Comparison of ENCODE assay signal across 27 mouse cellular contexts in the genomic region with DNA sequence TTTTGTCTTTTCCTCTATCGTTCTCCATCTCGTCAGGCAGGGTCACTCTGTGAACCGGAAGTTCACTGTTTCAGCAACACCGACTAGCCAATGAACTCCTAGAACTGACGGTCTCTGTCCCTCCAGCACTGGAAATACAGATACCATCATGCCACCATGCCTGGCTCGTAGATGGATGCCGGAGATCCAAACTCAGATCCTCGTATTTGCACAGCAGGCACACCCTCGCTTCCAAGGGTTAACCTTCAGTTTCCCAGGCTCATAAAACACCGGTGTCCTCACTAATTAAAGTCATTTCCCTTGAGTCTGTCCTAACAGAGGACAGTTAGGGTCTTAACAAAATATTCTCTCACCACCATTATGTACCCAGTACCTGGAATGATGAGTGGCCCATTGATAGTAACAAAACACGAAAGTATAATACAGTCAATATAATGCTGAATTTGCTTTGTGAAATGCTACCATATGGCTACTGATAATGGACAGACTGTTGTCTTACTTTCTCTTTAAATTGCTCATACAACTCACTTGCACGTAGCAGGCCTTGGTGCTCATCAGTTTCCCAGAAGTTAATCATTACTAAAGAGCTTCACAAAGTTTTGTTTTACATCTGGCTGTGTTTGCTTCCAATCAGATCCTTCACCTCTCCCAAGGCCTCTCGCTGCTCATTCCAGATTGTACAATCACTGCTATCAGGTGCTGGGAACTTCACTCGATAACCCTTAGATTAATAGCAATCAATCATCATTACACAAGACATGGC. TPM values are rescaled to one million over a fixed set of nuclear protein-coding genes. Genes with fewer than 3 reads are reported as not detected.
DNase-seq lines count a peak whose midpoint lies in the region; ATAC-seq and TF ChIP-seq lines count a peak whose summit lies in the region.
"Had no signal": no experiment of that assay in that cellular context is flagged by ENCODE, and none has a peak within 500 bp of the region (broad histone marks: within the 10 kb centered on the region; RNA-seq: fewer than 3 reads in every experiment).

No protein-coding gene starts in this region.

- no peaks in the 10 kb centered on the region for H3K27me3 ChIP-seq in liver, adult 2 months (ENCODE audit: control insufficient read depth, insufficient read depth, low read length)
- no peaks in the 10 kb centered on the region for H3K27me3 ChIP-seq in testis, adult 2 months (ENCODE audit: control insufficient read depth, insufficient read depth, low read length)
- H3K27me3 ChIP-seq in liver, postnatal 0 days (ENCODE audit: insufficient read depth, low read length), result no peaks in the 10 kb centered on the region
- no peaks in the 10 kb centered on the region for H3K27me3 ChIP-seq in heart, adult 2 months (ENCODE audit: control insufficient read depth, insufficient read depth, low read length)
- H3K27me3 ChIP-seq: embryonic facial prominence, embryonic 15.5 days; forebrain, embryonic 15.5 days; heart, embryonic 15.5 days had no signal

- TF ChIP-seq POLR2A in liver, adult 2 months (IDR thresholded peaks at IDR 0.05; ENCODE audit: extremely low read depth, insufficient read depth, low read length), result no peak
- TF ChIP-seq POLR2A in testis, adult 2 months (IDR thresholded peaks at IDR 0.05; ENCODE audit: control insufficient read depth, low read depth, low read length), result no peak
- TF ChIP-seq POLR2A in heart, adult 2 months (IDR thresholded peaks at IDR 0.05; ENCODE audit: insufficient read depth, low read depth, low read length), result no peak

- H3K9ac ChIP-seq in liver, adult 2 months (ENCODE audit: low read depth, low read length), result no peak overlapping the region
- no peak overlapping the region for H3K9ac ChIP-seq in liver, postnatal 0 days (replicated peaks)
- no peak overlapping the region for H3K9ac ChIP-seq in heart, adult 2 months (ENCODE audit: low read depth, low read length)
- H3K9ac ChIP-seq: embryonic facial prominence, embryonic 15.5 days; forebrain, embryonic 15.5 days; heart, embryonic 15.5 days had no signal

- no peak for TF ChIP-seq CTCF in liver, adult 2 months (IDR thresholded peaks at IDR 0.05; ENCODE audit: low read depth, low read length)
- no peak for TF ChIP-seq CTCF in testis, adult 2 months (IDR thresholded peaks at IDR 0.05; ENCODE audit: control insufficient read depth, insufficient read depth, insufficient replicate concordance, low read depth, low read length)
- TF ChIP-seq CTCF in liver, postnatal 0 days (IDR thresholded peaks at IDR 0.05; ENCODE audit: low read depth), result no peak
- no peak for TF ChIP-seq CTCF in heart, adult 2 months (IDR thresholded peaks at IDR 0.05)

- no peaks in the 10 kb centered on the region for H3K79me2 ChIP-seq in liver, adult 2 months (ENCODE audit: control insufficient read depth, insufficient read depth, low read length)
- H3K79me2 ChIP-seq in heart, adult 2 months (replicated peaks; ENCODE audit: control insufficient read depth, insufficient read depth, low read length), result no peaks in the 10 kb centered on the region

- no peak overlapping the region for H3K4me2 ChIP-seq in liver, postnatal 0 days (ENCODE audit: low read depth, low read length)
- H3K4me2 ChIP-seq: embryonic facial prominence, embryonic 15.5 days; forebrain, embryonic 15.5 days; heart, embryonic 11.5 days; heart, embryonic 15.5 days had no signal

- no peak overlapping the region for H3K27ac ChIP-seq in liver, adult 2 months (replicated peaks; ENCODE audit: insufficient read depth, low read depth, low read length)
- no peak overlapping the region for H3K27ac ChIP-seq in testis, adult 2 months (ENCODE audit: control insufficient read depth, insufficient read depth, low read depth, low read length)
- H3K27ac ChIP-seq in liver, postnatal 0 days (ENCODE audit: low read depth), result no peak overlapping the region
- H3K27ac ChIP-seq in heart, adult 2 months, result no peak overlapping the region
- H3K27ac ChIP-seq: embryonic facial prominence, embryonic 15.5 days; forebrain, embryonic 10.5 days; forebrain, embryonic 15.5 days; heart, embryonic 15.5 days; hindbrain, embryonic 10.5 days had no signal

- ATAC-seq in liver, postnatal 0 days, result peak; percentile 61
- ATAC-seq: forebrain, embryonic 15.5 days had no signal

- no peak overlapping the region for H3K4me3 ChIP-seq in liver, adult 2 months (ENCODE audit: insufficient read depth, low read depth, low read length)
- H3K4me3 ChIP-seq in testis, adult 2 months (ENCODE audit: control insufficient read depth, low read depth, low read length), result peak overlapping the region; percentile 27
- no peak overlapping the region for H3K4me3 ChIP-seq in liver, postnatal 0 days (ENCODE audit: low read depth, low read length)
- H3K4me3 ChIP-seq in heart, adult 2 months, result no peak overlapping the region
- H3K4me3 ChIP-seq: embryonic facial prominence, embryonic 15.5 days; erythroblast, embryonic 14.5 days; forebrain, embryonic 10.5 days; forebrain, embryonic 15.5 days; heart, embryonic 15.5 days; hindbrain, embryonic 10.5 days had no signal

- WGBS in liver, adult 2 months, result 62% methylated on average over 14 of the region's 14 CpGs
- 71% methylated on average over 14 of the region's 14 CpGs for WGBS in liver, postnatal 0 days (ENCODE audit: insufficient replicate concordance)
- 93% methylated on average over 14 of the region's 14 CpGs for WGBS in heart, adult 2 months

- 0 out of 2 replicates have a peak, but pooled peaks cover 3% of the 10 kb centered on the region for H3K9me3 ChIP-seq in liver, postnatal 0 days (ENCODE audit: low read length)
- H3K9me3 ChIP-seq: embryonic facial prominence, embryonic 15.5 days; heart, embryonic 15.5 days had no signal

- intact Hi-C loops in heart, adult 2 months (cut with DNase I), result no loop called here

- no peak for TF ChIP-seq EP300 in liver, postnatal 0 days (IDR thresholded peaks at IDR 0.05; ENCODE audit: low read depth)
- no peak for TF ChIP-seq EP300 in heart, adult 2 months (IDR thresholded peaks at IDR 0.05; ENCODE audit: insufficient read depth, low read depth, low read length)

- DNase-seq in liver, adult 2 months (ENCODE audit: extremely low read depth, low read depth, low spot score), result peak; percentile 85
- no peak for DNase-seq in liver
- DNase-seq in testis, postnatal 10 days (ENCODE audit: low spot score), result no peak
- DNase-seq in liver, postnatal 0 days, result no peak
- no peak for DNase-seq in lung, adult 18-20 months
- no peak for DNase-seq in heart, adult 2 months
- DNase-seq: adrenal gland, postnatal 10 days; cerebellum, adult 11 months; cerebellum, adult 8-10 months; cerebellum, postnatal 14 days; embryo, embryonic 11 days; gastrocnemius, postnatal 36 days; heart, adult 18-20 months; heart, postnatal 14 days had no signal

- no peaks in the 10 kb centered on the region for H3K36me3 ChIP-seq in liver, adult 2 months (ENCODE audit: control insufficient read depth, insufficient read depth, low read length)
- H3K36me3 ChIP-seq in testis, adult 2 months (ENCODE audit: control insufficient read depth, insufficient read depth, low read length), result no peaks in the 10 kb centered on the region
- H3K36me3 ChIP-seq in liver, postnatal 0 days (replicated peaks; ENCODE audit: insufficient read depth, low read length), result no peaks in the 10 kb centered on the region
- H3K36me3 ChIP-seq in heart, adult 2 months (ENCODE audit: control insufficient read depth, insufficient read depth, low read length), result no peaks in the 10 kb centered on the region
- H3K36me3 ChIP-seq: embryonic facial prominence, embryonic 15.5 days; forebrain, embryonic 10.5 days; forebrain, embryonic 15.5 days; heart, embryonic 15.5 days; hindbrain, embryonic 10.5 days had no signal

- H3K4me1 ChIP-seq in liver, adult 2 months (ENCODE audit: control insufficient read depth, insufficient read depth, low read length), result no peaks in the 10 kb centered on the region
- H3K4me1 ChIP-seq in testis, adult 2 months (ENCODE audit: control insufficient read depth, insufficient read depth, low read length), result peaks cover 3% of the 10 kb centered on the region
- no peaks in the 10 kb centered on the region for H3K4me1 ChIP-seq in liver, postnatal 0 days (ENCODE audit: insufficient read depth)
- H3K4me1 ChIP-seq in heart, adult 2 months (ENCODE audit: control insufficient read depth, insufficient read depth, low read length), result no peaks in the 10 kb centered on the region
- H3K4me1 ChIP-seq: embryonic facial prominence, embryonic 15.5 days; forebrain, embryonic 10.5 days; forebrain, embryonic 15.5 days; heart, embryonic 15.5 days; hindbrain, embryonic 10.5 days had no signal

RNA-seq across cellular contexts. Expression of a gene that starts 52.7 kb away (rescaled TPM):
- total RNA-seq in liver, adult 2 months (2014; rRNA removed), result 0.09 and 0.54 TPM in 2 replicates
- 0.06 and 0.42 TPM in 2 replicates for polyA plus RNA-seq in liver, adult 2 months (2012; rRNA removed)
- polyA plus RNA-seq in testis, adult 2 months (2012; rRNA removed), result not detected in 2 replicates
- not detected in 2 replicates for polyA plus RNA-seq in liver, postnatal 0 days (2015; fragmentation: Nextera tagmentation; extraction: Ambion mirVana)
- under 1 TPM in 1 of 2 experiments, not detected in 1; 0.32 TPM for total RNA-seq in heart, adult 2 months (2021)
- 0.23 TPM in 1 of 2 replicates, not detected in the other for polyA plus RNA-seq in heart, adult 2 months (2012; rRNA removed)
- total RNA-seq: common myeloid progenitor, adult 5-6 weeks; gastrocnemius, adult 8-10 months; gastrocnemius, postnatal 36 days; heart, adult 18-20 months; MEL had no signal
- polyA plus RNA-seq: C2C12; embryonic facial prominence, embryonic 11.5 days; erythroblast, embryonic 14.5 days had no signal
